Mouse (Mus musculus): ENCODE measurements around the gene Gm20509. TPM values are rescaled to one million over a fixed set of nuclear protein-coding genes. Genes with fewer than 3 reads are reported as not detected.
"Not testable (repeated sequence)": the region's sequence is repeated elsewhere in the genome, so short reads cannot be mapped to it uniquely, and the experiment has no call there.

Gm20509 gene
- not detected in 2 replicates for polyA plus RNA-seq (2012; rRNA removed)

DNA sequence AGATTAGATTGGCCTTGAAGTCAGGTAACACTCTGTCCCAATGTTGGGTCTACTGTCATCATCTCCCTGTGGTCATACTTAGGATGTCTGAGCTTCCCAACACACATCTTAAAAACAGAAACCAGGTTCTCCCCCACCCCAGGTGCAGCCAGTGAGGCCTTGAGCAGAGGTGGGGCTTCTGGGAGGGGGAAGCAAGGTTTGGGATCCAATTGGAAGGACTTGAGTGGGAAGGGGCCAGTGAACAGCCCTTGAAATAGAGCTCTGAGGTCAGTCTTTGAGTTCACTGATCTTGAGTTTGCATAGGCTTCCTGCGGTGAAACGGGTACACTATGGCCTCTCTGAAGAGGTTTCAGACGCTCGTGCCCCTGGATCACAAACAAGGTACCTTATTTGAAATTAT is at the start of gene Gm20509:
Gene Gm20509, plus strand, starts transcription at position 290 of the 400 bp plus-strand sequence.
- WGBS = 99% methylated on average over 4 of the region's 4 CpGs
- no peak for DNase-seq (ENCODE audit: low read depth, low spot score)

DNA sequence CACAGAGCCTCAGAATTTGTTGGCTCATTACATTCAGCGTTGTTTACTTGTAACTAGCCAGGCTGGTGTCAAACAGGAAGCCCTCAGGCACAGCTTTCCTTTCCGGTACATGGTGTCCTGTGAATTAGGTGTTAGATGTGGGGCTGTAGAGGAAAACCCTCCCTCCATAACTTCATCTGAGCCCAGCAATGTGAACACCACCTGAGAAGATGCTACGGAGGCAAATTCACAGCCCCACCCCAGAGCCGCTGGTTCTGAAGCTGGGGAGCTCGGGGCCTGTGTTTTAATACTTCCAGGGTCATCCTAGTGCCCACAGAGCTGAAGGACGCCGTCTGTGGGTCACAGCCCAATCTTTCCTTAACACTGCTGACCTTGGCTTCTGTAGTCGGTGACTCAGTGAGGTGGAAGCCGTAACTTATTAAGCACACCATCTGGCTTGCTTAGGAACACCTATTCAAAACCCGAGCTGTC is 46.8 kb upstream of the Gm20509 start:
- 34% methylated on average over 10 of the region's 10 CpGs for WGBS
- no peak for DNase-seq (ENCODE audit: low read depth, low spot score)

DNA sequence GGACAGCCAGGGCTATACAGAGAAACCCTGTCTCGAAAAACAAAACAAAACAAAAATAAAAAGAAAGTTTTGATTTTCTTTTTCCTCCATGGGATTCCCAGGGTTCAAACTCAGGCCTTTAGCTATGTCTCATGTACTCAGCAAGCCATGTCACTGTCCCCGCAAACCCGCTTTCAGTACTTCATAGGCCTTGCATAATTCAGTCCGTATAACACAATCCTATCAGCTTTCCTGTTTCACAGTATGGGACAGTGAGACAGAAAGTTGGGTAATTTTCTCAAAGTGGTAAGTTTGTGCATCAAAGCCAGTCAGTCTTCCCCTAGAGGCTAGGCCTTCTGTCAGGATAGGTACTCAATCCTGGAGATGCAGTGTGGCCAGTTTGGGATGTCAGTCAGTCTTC is 43.0 kb upstream of the Gm20509 start:
- no peak for DNase-seq (ENCODE audit: low read depth, low spot score)
- 90% methylated on average over 4 of the region's 4 CpGs for WGBS

DNA sequence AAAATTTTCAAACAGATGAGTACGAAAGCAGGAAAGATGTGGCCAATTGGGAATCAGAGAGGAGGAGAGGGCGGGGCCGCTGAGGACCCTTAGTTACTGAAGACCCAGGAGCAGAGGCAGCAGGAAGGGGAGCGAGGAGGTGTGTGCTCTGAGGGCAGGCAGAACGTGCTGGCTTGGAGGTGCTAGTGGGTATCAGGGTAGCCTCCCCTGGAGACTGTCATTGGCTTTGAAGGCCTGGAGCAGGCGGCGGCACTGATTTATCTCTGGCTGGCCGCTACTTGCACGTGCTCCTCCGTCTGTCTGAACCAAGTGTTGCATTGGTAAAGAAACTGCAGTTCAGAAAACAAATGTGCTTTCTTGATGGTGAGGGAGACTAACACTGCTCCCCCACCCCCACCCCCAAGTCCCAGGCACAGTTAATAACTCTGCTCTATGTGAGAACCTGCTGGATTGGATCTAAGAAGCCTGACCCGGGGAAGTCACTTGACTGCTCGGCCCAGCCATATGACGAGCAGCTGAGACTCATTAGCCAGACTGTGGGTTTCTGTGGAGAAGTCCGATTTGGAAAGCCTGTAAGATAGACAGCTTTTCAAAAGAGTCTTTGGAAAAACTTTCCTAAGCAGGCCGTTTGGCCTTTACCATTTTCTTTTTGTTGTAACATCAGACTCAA is 38.5 kb upstream of the Gm20509 start:
- DNase-seq (ENCODE audit: low read depth, low spot score) = no peak
- 74% methylated on average over 15 of the region's 15 CpGs for WGBS

GRCm38 (mm10) chr9:73067086-73067485 is 35.2 kb upstream of the Gm20509 start:
- no peak for DNase-seq (ENCODE audit: low read depth, low spot score)
- WGBS = 48% methylated on average over 10 of the region's 10 CpGs

- WGBS = 14% methylated on average over 6 of the region's 6 CpGs
- peak; percentile 89 for DNase-seq (ENCODE audit: low read depth, low spot score)
Observed at GRCm38 (mm10) chr9:73068230-73068679, 34.0 kb upstream of the Gm20509 start.

DNA sequence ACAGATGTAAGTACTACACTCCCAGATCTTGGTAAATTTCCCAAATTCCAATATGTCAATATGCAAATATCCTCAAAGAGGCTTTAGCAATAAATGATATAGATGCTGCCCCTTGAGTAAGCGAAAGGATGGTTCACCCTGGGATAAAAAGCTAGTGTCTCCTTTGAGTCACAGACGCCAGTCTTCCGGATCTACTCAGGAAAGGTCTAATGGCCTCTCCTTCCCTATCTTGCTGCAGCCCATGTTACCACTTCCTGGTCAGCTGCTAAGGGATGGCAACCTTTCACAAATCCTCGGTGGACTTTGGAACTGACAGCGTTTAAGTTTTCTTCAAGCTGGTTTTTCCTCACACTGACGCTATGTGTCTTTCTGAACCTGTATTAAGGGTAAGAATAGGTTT is 33.6 kb upstream of the Gm20509 start:
- WGBS = 32% methylated on average over 6 of the region's 6 CpGs
- DNase-seq (ENCODE audit: low read depth, low spot score) = no peak

GRCm38 (mm10) chr9:73070971-73071659 is 31.2 kb upstream of the Gm20509 start:
- WGBS = 50% methylated on average over 10 of the region's 10 CpGs
- no peak for DNase-seq (ENCODE audit: low read depth, low spot score)

- WGBS = 78% methylated on average over 8 of the region's 8 CpGs
- DNase-seq (ENCODE audit: low read depth, low spot score) = no peak
Observed at GRCm38 (mm10) chr9:73072426-73072825, 29.8 kb upstream of the Gm20509 start.

DNA sequence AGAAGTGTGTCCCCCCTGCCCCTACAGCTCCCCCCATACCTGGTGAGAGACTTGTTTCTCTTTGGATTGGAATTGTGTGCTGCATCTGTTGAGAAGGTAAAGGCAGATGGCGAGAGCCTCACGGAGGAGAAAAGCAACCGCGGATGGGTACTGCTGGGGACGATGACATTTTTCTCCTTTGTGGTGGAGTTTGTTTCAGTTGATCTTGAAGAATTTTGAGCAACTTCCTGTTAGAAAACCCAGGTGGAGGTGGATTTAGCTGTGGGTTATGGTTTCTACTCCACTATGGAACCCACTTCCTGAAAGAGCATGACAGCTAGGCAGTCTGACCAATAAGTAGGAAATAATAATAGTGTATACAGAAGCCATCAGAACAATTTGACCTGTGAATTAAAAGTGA is 29.1 kb upstream of the Gm20509 start:
- DNase-seq (ENCODE audit: low read depth, low spot score) = no peak
- 84% methylated on average over 5 of the region's 5 CpGs for WGBS

GRCm38 (mm10) chr9:73079349-73079748 is 22.9 kb upstream of the Gm20509 start:
- DNase-seq (ENCODE audit: low read depth, low spot score) = not testable (repeated sequence)
- WGBS = 77% methylated on average over 10 of the region's 12 CpGs

- DNase-seq (ENCODE audit: low read depth, low spot score) = no peak
- 79% methylated on average over 7 of the region's 7 CpGs for WGBS
Observed at GRCm38 (mm10) chr9:73079801-73080325, 22.4 kb upstream of the Gm20509 start.

- no peak for DNase-seq (ENCODE audit: low read depth, low spot score)
- WGBS = 86% methylated on average over 8 of the region's 8 CpGs
Observed at GRCm38 (mm10) chr9:73082291-73083000, 19.8 kb upstream of the Gm20509 start.

- 67% methylated on average over 6 of the region's 6 CpGs for WGBS
- DNase-seq (ENCODE audit: low read depth, low spot score) = no peak
Observed at GRCm38 (mm10) chr9:73083956-73084355, 18.3 kb upstream of the Gm20509 start.

DNA sequence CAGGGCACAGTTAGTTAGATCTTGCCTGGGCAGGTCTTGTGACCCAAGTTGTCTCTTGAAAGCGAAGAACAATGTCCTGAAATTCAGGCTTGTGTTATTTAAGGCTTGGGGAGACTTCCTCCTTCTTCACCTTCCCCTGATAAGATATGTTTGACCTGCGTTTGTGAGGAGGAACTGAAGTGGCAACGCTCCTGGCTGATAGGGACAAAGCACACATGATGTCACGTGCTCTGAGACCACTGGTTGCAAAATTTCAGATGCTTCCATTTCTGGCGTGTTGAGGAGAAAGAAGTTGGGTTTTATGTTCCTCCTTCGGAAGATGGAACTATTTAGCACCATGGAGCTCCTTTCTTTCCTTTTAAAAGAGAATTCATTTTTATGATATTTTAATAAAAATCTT is 16.4 kb upstream of the Gm20509 start:
- 70% methylated on average over 6 of the region's 6 CpGs for WGBS
- DNase-seq (ENCODE audit: low read depth, low spot score) = no peak

GRCm38 (mm10) chr9:73087121-73087520 is 15.1 kb upstream of the Gm20509 start:
- DNase-seq (ENCODE audit: low read depth, low spot score) = no peak
- 59% methylated on average over 8 of the region's 8 CpGs for WGBS

DNA sequence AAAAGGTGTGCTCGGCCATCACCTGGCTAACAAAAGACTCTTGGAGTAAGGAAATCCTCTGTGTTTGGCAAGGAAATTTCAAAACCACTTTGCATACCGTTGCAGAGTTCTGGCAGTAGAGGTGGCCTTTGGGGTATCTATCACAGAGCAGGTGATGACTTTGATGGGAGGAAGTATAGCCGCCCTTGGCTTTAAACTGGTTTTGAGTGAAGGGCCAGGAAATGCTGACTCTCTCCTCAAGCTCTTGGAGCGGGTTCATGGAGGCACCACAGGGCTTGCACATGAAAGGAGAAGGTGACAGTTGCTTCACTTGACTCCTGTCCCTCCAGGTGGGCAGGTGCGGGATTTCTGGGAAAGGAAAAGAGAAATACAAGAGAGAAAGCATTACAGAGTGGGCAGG is 14.7 kb upstream of the Gm20509 start:
- no peak for DNase-seq (ENCODE audit: low read depth, low spot score)
- WGBS = 78% methylated on average over 5 of the region's 5 CpGs

DNA sequence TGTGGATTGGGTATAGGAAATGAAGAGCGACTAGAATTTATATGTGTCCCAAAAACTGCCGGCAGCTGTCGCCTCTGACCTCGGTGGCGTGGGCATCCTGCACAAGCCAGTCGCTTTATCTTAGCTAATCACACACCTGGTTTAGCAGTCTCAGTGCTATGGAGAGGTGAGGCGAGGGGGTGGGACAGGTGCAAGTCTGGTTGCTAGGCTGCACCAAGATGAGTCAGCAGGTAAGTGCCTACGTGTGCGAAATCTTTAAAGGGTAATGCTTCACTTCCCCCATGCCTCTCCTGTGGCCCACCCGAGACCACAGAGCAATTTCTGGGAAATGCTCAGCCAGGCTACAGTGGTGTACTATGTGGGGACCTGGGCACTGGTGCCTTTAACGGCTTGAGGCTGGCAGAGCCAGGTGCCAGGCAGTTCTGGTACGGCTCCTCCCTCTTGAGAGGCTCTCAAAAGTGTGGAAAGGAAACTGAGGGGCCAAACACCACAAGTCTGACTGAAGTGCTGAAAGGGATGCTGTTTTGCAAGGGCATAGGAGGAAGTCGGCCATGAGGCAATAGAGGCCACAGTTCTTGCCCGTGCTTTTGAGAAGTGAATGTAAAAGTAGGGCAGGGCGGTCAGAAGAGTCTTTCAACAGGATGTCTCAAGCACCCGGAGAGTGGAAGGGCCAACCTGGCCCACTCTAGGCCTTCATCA is 12.9 kb upstream of the Gm20509 start:
- DNase-seq (ENCODE audit: low read depth, low spot score) = no peak

GRCm38 (mm10) chr9:73090121-73090520 is 12.1 kb upstream of the Gm20509 start:
- no peak for DNase-seq (ENCODE audit: low read depth, low spot score)

More for the DNA sequence above, 12.9 kb upstream of the Gm20509 start:
- WGBS = 36% methylated on average over 16 of the region's 16 CpGs

DNA sequence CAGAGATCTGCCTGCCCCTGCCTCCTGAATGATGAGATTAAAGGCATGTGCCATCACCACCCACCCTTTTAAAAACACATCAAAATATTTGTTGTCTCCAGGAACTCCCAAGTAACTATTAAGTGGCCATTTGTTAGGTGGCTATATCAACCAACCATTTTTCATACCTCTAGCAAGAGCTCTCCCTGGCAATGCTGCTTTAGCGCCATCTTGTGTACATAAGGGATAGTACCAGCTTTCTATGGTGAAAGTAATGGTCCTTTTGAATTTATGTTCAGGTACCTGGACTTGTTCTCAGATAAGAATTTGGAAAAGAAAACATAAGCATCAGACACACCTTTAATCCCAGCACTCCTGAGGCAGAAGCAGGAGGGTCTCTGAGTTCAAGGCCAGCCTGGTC is 10.5 kb upstream of the Gm20509 start:
- DNase-seq (ENCODE audit: low read depth, low spot score) = no peak
- 0% methylated on average over 1 of the region's 1 CpGs for WGBS

More at GRCm38 (mm10) chr9:73090121-73090520, 12.1 kb upstream of the Gm20509 start:
- WGBS = 87% methylated on average over 10 of the region's 10 CpGs
